Mouse (Mus musculus) forebrain, embryonic 16.5 days (tissue): ENCODE data around the gene Kndc1. TPM values are rescaled to one million over a fixed set of nuclear protein-coding genes. Genes with fewer than 3 reads are reported as not detected.

Source experiments
- ATAC-seq: fragments of 200-750 bp; cut with Nextera tagmentation; 2 replicates; pipeline ENCODE4 v1.8.0; 2017; ENCODE audit warnings: mild to moderate bottlenecking, moderate library complexity
- H3K27ac ChIP-seq: fragments of 300-500 bp; sonication (generic); 2 replicates; pipeline ENCODE4 v1.5.1; 2014; ENCODE audit warnings: low read length, control low read depth
- H3K27me3 ChIP-seq: fragments of 300-500 bp; sonication (generic); replicated peaks from 2 replicates; pipeline ENCODE4 v1.6.1; 2014; ENCODE audit warnings: low read length; ENCODE audit not compliant: control insufficient read depth, insufficient read depth
- H3K36me3 ChIP-seq: fragments of 300-500 bp; sonication (generic); 2 replicates; pipeline ENCODE4 v1.6.1; 2014; ENCODE audit not compliant: control insufficient read depth, insufficient read depth
- H3K4me1 ChIP-seq: fragments of 300-500 bp; sonication (generic); replicated peaks from 2 replicates; pipeline ENCODE4 v1.6.1; 2014; ENCODE audit warnings: low read length; ENCODE audit not compliant: control insufficient read depth, insufficient read depth
- H3K4me2 ChIP-seq: fragments of 300-500 bp; sonication (generic); 2 replicates; pipeline ENCODE4 v1.6.1; 2014; ENCODE audit warnings: mild to moderate bottlenecking, low read length, control low read depth
- H3K4me3 ChIP-seq: fragments of 300-500 bp; sonication (generic); replicated peaks from 2 replicates; pipeline ENCODE4 v1.5.1; 2014; ENCODE audit warnings: mild to moderate bottlenecking, low read length, control low read depth
- H3K9ac ChIP-seq: fragments of 300-500 bp; sonication (generic); replicated peaks from 2 replicates; pipeline ENCODE4 v1.6.1; 2014; ENCODE audit warnings: low read depth, low read length, control low read depth
- H3K9me3 ChIP-seq: fragments of 300-500 bp; sonication (generic); 2 replicates; pipeline ENCODE4 v1.6.1; 2016; ENCODE audit warnings: low read length; ENCODE audit not compliant: control insufficient read depth
- WGBS: fragments of 180-500 bp; shearing (Covaris S2); extraction: QIAGEN DNeasy Blood & Tissue Kit; methylation state at CpG from one replicate; pipeline ENCODE4 v1.1.7; 2014; 5-methylcytosine and 5-hydroxymethylcytosine counted together
- polyA plus RNA-seq: library from polyadenylated mRNA; unstranded; fragments of >200 nt; fragmentation: Nextera tagmentation; extraction: Ambion mirVana; gene quantifications from 2 replicates; pipeline ENCODE4 v1.2.1, GENCODE M21; 2015

Gene Kndc1
- polyA plus RNA-seq, 1 experiment from 2014 or later: 7.7 TPM

- Histone ChIP-seq H3K4me3 (peak within 1 kb of the TSS; percentile 35), H3K9ac (peak within 1 kb of the TSS; percentile 22; the same call in 1 of the 2 replicates), H3K27me3 (peaks cover 56% of the 10 kb centered on the region), H3K36me3 (no peaks in the 10 kb centered on the region), H3K4me2 (peak within 1 kb of the TSS; percentile 52), H3K27ac (no peak within 1 kb of the TSS), H3K9me3 (no peaks in the 10 kb centered on the region), H3K4me1 (peaks cover 9% of the 10 kb centered on the region)
- ATAC-seq: no peak; the same call in 1 of the 2 replicates
- 1% methylated on average over 59 of the region's 59 CpGs for WGBS
Observed at GRCm38 (mm10) chr7:139943674-139944281, 49.3 kb downstream of the Kndc1 start, which contains the start of gene Utf1. Gene Utf1 (plus strand): TSS chr7:139943789.

GRCm38 (mm10) chr7:139944291-139945240 is 50.1 kb downstream of the Kndc1 start:
- no peak for ATAC-seq
- 3% methylated on average over 68 of the region's 68 CpGs for WGBS
- peak overlapping the region; percentile 52 for H3K4me2 ChIP-seq
- H3K4me1 ChIP-seq: peaks cover 9% of the 10 kb centered on the region
- H3K36me3 ChIP-seq: no peaks in the 10 kb centered on the region
- H3K4me3 ChIP-seq: peak overlapping the region; percentile 35
- H3K9ac ChIP-seq: peak overlapping the region; percentile 22; the same call in 1 of the 2 replicates
- no peaks in the 10 kb centered on the region for H3K9me3 ChIP-seq
- H3K27ac ChIP-seq: no peak overlapping the region
- peaks cover 61% of the 10 kb centered on the region for H3K27me3 ChIP-seq

GRCm38 (mm10) chr7:139945516-139945915 is 51.0 kb downstream of the Kndc1 start:
- Histone ChIP-seq H3K4me3 (no peak overlapping the region), H3K9me3 (no peaks in the 10 kb centered on the region), H3K9ac (no peak overlapping the region), H3K27me3 (peaks cover 66% of the 10 kb centered on the region), H3K27ac (no peak overlapping the region), H3K36me3 (no peaks in the 10 kb centered on the region), H3K4me1 (peaks cover 17% of the 10 kb centered on the region), H3K4me2 (no peak overlapping the region)
- ATAC-seq: no peak
- WGBS: 14% methylated on average over 5 of the region's 5 CpGs

- no peak overlapping the region for H3K4me3 ChIP-seq
- ATAC-seq: no peak
- no peaks in the 10 kb centered on the region for H3K9me3 ChIP-seq
Observed at GRCm38 (mm10) chr7:139946032-139946431, 51.5 kb downstream of the Kndc1 start.

GRCm38 (mm10) chr7:139949893-139950282 is 55.4 kb downstream of the Kndc1 start:
- peak; percentile 71; the same call in 1 of the 2 replicates for ATAC-seq
- H3K36me3 ChIP-seq: no peaks in the 10 kb centered on the region

More at GRCm38 (mm10) chr7:139946032-139946431, 51.5 kb downstream of the Kndc1 start:
- Histone ChIP-seq H3K27ac (no peak overlapping the region), H3K9ac (no peak overlapping the region), H3K4me1 (peaks cover 22% of the 10 kb centered on the region), H3K4me2 (no peak overlapping the region), H3K36me3 (no peaks in the 10 kb centered on the region), H3K27me3 (peaks cover 65% of the 10 kb centered on the region)
- 28% methylated on average over 5 of the region's 5 CpGs for WGBS

GRCm38 (mm10) chr7:139950283-139950971 is 55.9 kb downstream of the Kndc1 start:
- Histone ChIP-seq H3K4me1 (peaks cover 16% of the 10 kb centered on the region), H3K4me2 (peak overlapping the region; percentile 52), H3K9ac (peak overlapping the region; percentile 35), H3K36me3 (no peaks in the 10 kb centered on the region), H3K27ac (no peak overlapping the region), H3K9me3 (no peaks in the 10 kb centered on the region), H3K27me3 (peaks cover 40% of the 10 kb centered on the region), H3K4me3 (peak overlapping the region; percentile 29)
- WGBS: under 1% methylated on average over 33 of the region's 33 CpGs
- ATAC-seq: peak; percentile 57; the same call in 1 of the 2 replicates

More at GRCm38 (mm10) chr7:139949893-139950282, 55.4 kb downstream of the Kndc1 start:
- H3K4me3 ChIP-seq: peak overlapping the region; percentile 29
- H3K9ac ChIP-seq: no peak overlapping the region
- WGBS: 1% methylated on average over 15 of the region's 15 CpGs
- no peak overlapping the region for H3K27ac ChIP-seq
- peaks cover 16% of the 10 kb centered on the region for H3K4me1 ChIP-seq
- peaks cover 46% of the 10 kb centered on the region for H3K27me3 ChIP-seq
- peak overlapping the region; percentile 52 for H3K4me2 ChIP-seq
- H3K9me3 ChIP-seq: no peaks in the 10 kb centered on the region

GRCm38 (mm10) chr7:139951079-139951478 is 56.6 kb downstream of the Kndc1 start:
- Histone ChIP-seq H3K4me1 (peaks cover 16% of the 10 kb centered on the region), H3K27me3 (peaks cover 34% of the 10 kb centered on the region), H3K36me3 (no peaks in the 10 kb centered on the region), H3K9me3 (no peaks in the 10 kb centered on the region), H3K4me2 (peak overlapping the region; percentile 52), H3K9ac (no peak overlapping the region; the same call in 1 of the 2 replicates), H3K27ac (no peak overlapping the region), H3K4me3 (peak overlapping the region; percentile 29)
- ATAC-seq: no peak
- 9% methylated on average over 16 of the region's 16 CpGs for WGBS

GRCm38 (mm10) chr7:139951991-139952633 is 57.6 kb downstream of the Kndc1 start:
- Histone ChIP-seq H3K4me3 (no peak overlapping the region), H3K27ac (no peak overlapping the region), H3K9ac (no peak overlapping the region), H3K4me1 (peaks cover 16% of the 10 kb centered on the region), H3K27me3 (peaks cover 27% of the 10 kb centered on the region), H3K36me3 (no peaks in the 10 kb centered on the region), H3K9me3 (no peaks in the 10 kb centered on the region), H3K4me2 (no peak overlapping the region)
- WGBS: 60% methylated on average over 6 of the region's 6 CpGs
- ATAC-seq: no peak
